Mouse (Mus musculus): ENCODE results near the gene Try10. TPM values are rescaled to one million over a fixed set of nuclear protein-coding genes. Genes with fewer than 3 reads are reported as not detected.
"Not testable (repeated sequence)": the region's sequence is repeated elsewhere in the genome, so short reads cannot be mapped to it uniquely, and the experiment has no call there.

Try10 gene
- total RNA-seq (2021) (not detected), polyA plus RNA-seq (2012; rRNA removed) (not detected in 2 replicates)
- long read RNA-seq = 0 reads

GRCm38 (mm10) chr6:41353932-41354331 lies at the start of gene Try10:
Gene Try10, plus strand, starts transcription at chr6:41354105.
- intact Hi-C loops (cut with DNase I) = no loop called here
- Histone ChIP-seq H3K4me1 (ENCODE audit: control insufficient read depth, insufficient read depth, low read length) (no peaks in the 10 kb centered on the region), H3K27me3 (ENCODE audit: control insufficient read depth, insufficient read depth, low read length) (no peaks in the 10 kb centered on the region), H3K27ac (no peak within 1 kb of the TSS), H3K79me2 (replicated peaks; ENCODE audit: control insufficient read depth, insufficient read depth, low read length) (no peaks in the 10 kb centered on the region), H3K4me3 (no peak within 1 kb of the TSS), H3K9ac (ENCODE audit: low read depth, low read length) (no peak within 1 kb of the TSS), H3K36me3 (ENCODE audit: control insufficient read depth, insufficient read depth, low read length) (no peaks in the 10 kb centered on the region)
- DNase-seq = no peak
- TF ChIP-seq POLR2A (IDR thresholded peaks at IDR 0.05; ENCODE audit: insufficient read depth, low read depth, low read length) (no peak), CTCF (IDR thresholded peaks at IDR 0.05) (no peak), EP300 (IDR thresholded peaks at IDR 0.05; ENCODE audit: insufficient read depth, low read depth, low read length) (no peak)
- 69% methylated on average over 2 of the region's 2 CpGs for WGBS

GRCm38 (mm10) chr6:41316741-41317140 lies 37.2 kb upstream of the Try10 start, which contains the start of gene Try5:
Gene Try5, minus strand, starts transcription at chr6:41316841.
- WGBS = 43% methylated on average over 3 of the region's 3 CpGs
- H3K4me1 ChIP-seq (ENCODE audit: control insufficient read depth, insufficient read depth, low read length); H3K36me3 ChIP-seq (ENCODE audit: control insufficient read depth, insufficient read depth, low read length); H3K79me2 ChIP-seq (replicated peaks; ENCODE audit: control insufficient read depth, insufficient read depth, low read length); H3K4me3 ChIP-seq; H3K9ac ChIP-seq (ENCODE audit: low read depth, low read length); H3K27ac ChIP-seq; intact Hi-C loops (cut with DNase I); DNase-seq; H3K27me3 ChIP-seq (ENCODE audit: control insufficient read depth, insufficient read depth, low read length): not testable (repeated sequence)

- H3K36me3 ChIP-seq (ENCODE audit: control insufficient read depth, insufficient read depth, low read length); H3K4me1 ChIP-seq (ENCODE audit: control insufficient read depth, insufficient read depth, low read length); intact Hi-C loops (cut with DNase I); H3K27ac ChIP-seq; H3K9ac ChIP-seq (ENCODE audit: low read depth, low read length); H3K4me3 ChIP-seq; DNase-seq; H3K79me2 ChIP-seq (replicated peaks; ENCODE audit: control insufficient read depth, insufficient read depth, low read length); H3K27me3 ChIP-seq (ENCODE audit: control insufficient read depth, insufficient read depth, low read length): not testable (repeated sequence)
- 72% methylated on average over 2 of the region's 2 CpGs for WGBS
Observed at GRCm38 (mm10) chr6:41373772-41374171, 19.9 kb downstream of the Try10 start.

GRCm38 (mm10) chr6:41377578-41377977 lies 23.7 kb downstream of the Try10 start, which contains the start of gene Prss3:
Gene Prss3, minus strand, starts transcription at chr6:41377678.
- H3K9ac ChIP-seq (ENCODE audit: low read depth, low read length); H3K27ac ChIP-seq; DNase-seq; intact Hi-C loops (cut with DNase I); H3K4me3 ChIP-seq; H3K4me1 ChIP-seq (ENCODE audit: control insufficient read depth, insufficient read depth, low read length); H3K36me3 ChIP-seq (ENCODE audit: control insufficient read depth, insufficient read depth, low read length); H3K79me2 ChIP-seq (replicated peaks; ENCODE audit: control insufficient read depth, insufficient read depth, low read length); H3K27me3 ChIP-seq (ENCODE audit: control insufficient read depth, insufficient read depth, low read length): not testable (repeated sequence)

- Histone ChIP-seq H3K4me1 (ENCODE audit: control insufficient read depth, insufficient read depth, low read length) (no peaks in the 10 kb centered on the region), H3K27me3 (ENCODE audit: control insufficient read depth, insufficient read depth, low read length) (no peaks in the 10 kb centered on the region), H3K36me3 (ENCODE audit: control insufficient read depth, insufficient read depth, low read length) (no peaks in the 10 kb centered on the region), H3K27ac (no peak overlapping the region), H3K79me2 (replicated peaks; ENCODE audit: control insufficient read depth, insufficient read depth, low read length) (no peaks in the 10 kb centered on the region), H3K4me3 (no peak overlapping the region), H3K9ac (ENCODE audit: low read depth, low read length) (no peak overlapping the region)
- TF ChIP-seq EP300 (IDR thresholded peaks at IDR 0.05; ENCODE audit: insufficient read depth, low read depth, low read length) (no peak), POLR2A (IDR thresholded peaks at IDR 0.05; ENCODE audit: insufficient read depth, low read depth, low read length) (no peak), CTCF (IDR thresholded peaks at IDR 0.05) (no peak)
- intact Hi-C loops (cut with DNase I) = no loop called here
- no peak for DNase-seq
- WGBS = 51% methylated on average over 2 of the region's 2 CpGs
Observed at GRCm38 (mm10) chr6:41386781-41387180, 32.9 kb downstream of the Try10 start.

- intact Hi-C loops (cut with DNase I) = loop anchor here (5.0 kb wide), 1 partner anchor 66 kb away; the partner anchor contains the start of gene Prss1
- not testable (repeated sequence) for DNase-seq; H3K27me3 ChIP-seq (ENCODE audit: control insufficient read depth, insufficient read depth, low read length); H3K79me2 ChIP-seq (replicated peaks; ENCODE audit: control insufficient read depth, insufficient read depth, low read length); H3K4me1 ChIP-seq (ENCODE audit: control insufficient read depth, insufficient read depth, low read length); H3K9ac ChIP-seq (ENCODE audit: low read depth, low read length); H3K27ac ChIP-seq; H3K4me3 ChIP-seq; H3K36me3 ChIP-seq (ENCODE audit: control insufficient read depth, insufficient read depth, low read length)
- WGBS = 37% methylated on average over 1 of the region's 1 CpGs
Observed at GRCm38 (mm10) chr6:41391640-41392039, 37.7 kb downstream of the Try10 start.

- H3K9ac ChIP-seq (ENCODE audit: low read depth, low read length); H3K27ac ChIP-seq; H3K79me2 ChIP-seq (replicated peaks; ENCODE audit: control insufficient read depth, insufficient read depth, low read length); H3K4me1 ChIP-seq (ENCODE audit: control insufficient read depth, insufficient read depth, low read length); H3K4me3 ChIP-seq; H3K27me3 ChIP-seq (ENCODE audit: control insufficient read depth, insufficient read depth, low read length); H3K36me3 ChIP-seq (ENCODE audit: control insufficient read depth, insufficient read depth, low read length); DNase-seq: not testable (repeated sequence)
- intact Hi-C loops (cut with DNase I) = loop anchor here (5.0 kb wide), 1 partner anchor 65 kb away; the partner anchor contains the start of gene Prss1
Observed at GRCm38 (mm10) chr6:41392056-41392455, 38.2 kb downstream of the Try10 start, which contains the start of gene Gm5771. Gene Gm5771, plus strand, starts transcription at chr6:41392356.

Other genes with a start within 250 kb of the Try10 start
- gene Try4, start 51.8 kb upstream of the Try10 start, total RNA-seq (2021) = not detected
- 0.29 and 0.53 TPM in 2 replicates for gene Try4, start 51.8 kb upstream of the Try10 start, polyA plus RNA-seq (2012; rRNA removed)
- gene Try5, start 37.3 kb upstream of the Try10 start, total RNA-seq (2021) = not detected
- 0.41 TPM in 1 of 2 replicates, not detected in the other for gene Try5, start 37.3 kb upstream of the Try10 start, polyA plus RNA-seq (2012; rRNA removed)
- not detected for gene Prss3, start 23.6 kb downstream of the Try10 start, total RNA-seq (2021)
- gene Prss3, start 23.6 kb downstream of the Try10 start, polyA plus RNA-seq (2012; rRNA removed) = not detected in 2 replicates
- not detected for gene Gm5771, start 38.3 kb downstream of the Try10 start, total RNA-seq (2021)
- gene Gm5771, start 38.3 kb downstream of the Try10 start, polyA plus RNA-seq (2012; rRNA removed) = not detected in 2 replicates
- not detected for gene Gm10334, start 92.0 kb downstream of the Try10 start, total RNA-seq (2021)
- not detected in 2 replicates for gene Gm10334, start 92.0 kb downstream of the Try10 start, polyA plus RNA-seq (2012; rRNA removed)
- not detected for gene Prss1, start 104.8 kb downstream of the Try10 start, total RNA-seq (2021)
- not detected in 2 replicates for gene Prss1, start 104.8 kb downstream of the Try10 start, polyA plus RNA-seq (2012; rRNA removed)
- not detected for gene Prss2, start 167.7 kb downstream of the Try10 start, total RNA-seq (2021)
- 0.67 TPM in 1 of 2 replicates, not detected in the other for gene Prss2, start 167.7 kb downstream of the Try10 start, polyA plus RNA-seq (2012; rRNA removed)

All from heart, adult 2 months (tissue).